Mouse (Mus musculus): Measurements from ENCODE around the gene Xndc1. TPM values are rescaled to one million over a fixed set of nuclear protein-coding genes. Genes with fewer than 3 reads are reported as not detected.

Xndc1 gene
- polyA plus RNA-seq, 1 experiment from 2014 or later = 21.6 TPM

DNA sequence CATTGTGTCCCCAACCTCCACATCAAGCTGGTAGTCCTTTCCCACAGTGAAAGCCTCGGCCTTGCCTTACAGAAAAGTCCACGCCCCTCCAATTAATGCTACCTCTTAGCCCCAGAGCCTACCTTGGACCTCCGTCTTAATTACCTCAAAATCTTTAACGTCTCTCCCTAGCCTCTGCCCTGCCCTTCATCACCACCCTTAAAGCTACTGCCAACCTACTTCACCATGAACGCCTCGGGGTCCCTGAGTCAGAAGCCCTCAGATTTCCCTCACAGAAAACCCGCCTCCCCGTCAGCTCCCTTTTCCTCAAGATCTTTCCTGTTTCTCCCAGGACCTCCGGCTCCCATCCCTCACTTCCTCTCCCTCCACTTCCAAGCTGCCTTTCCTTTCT lies 661 bp upstream of the Xndc1 start:
- Histone ChIP-seq H3K27ac (ENCODE audit: low read length) (peak overlapping the region; percentile 86), H3K9me3 (replicated peaks; ENCODE audit: control insufficient read depth, low read length) (no peaks in the 10 kb centered on the region), H3K9ac (ENCODE audit: low read length) (peak overlapping the region; percentile 72), H3K27me3 (ENCODE audit: control insufficient read depth, insufficient read depth, low read length) (no peaks in the 10 kb centered on the region), H3K4me3 (ENCODE audit: low read length) (peak overlapping the region; percentile 64), H3K4me2 (ENCODE audit: low read depth, low read length) (peak overlapping the region; percentile 75), H3K36me3 (ENCODE audit: control insufficient read depth, insufficient read depth) (peaks cover 3% of the 10 kb centered on the region; the same call in 1 of the 2 replicates), H3K4me1 (ENCODE audit: control insufficient read depth, insufficient read depth, low read length) (peaks cover 12% of the 10 kb centered on the region)
- 0% methylated on average over 9 of the region's 9 CpGs for WGBS
- peak; percentile 3; the same call in 1 of the 2 replicates for ATAC-seq (replicated peaks; ENCODE audit: extremely low read depth, insufficient read depth, low FRiP score)

DNA sequence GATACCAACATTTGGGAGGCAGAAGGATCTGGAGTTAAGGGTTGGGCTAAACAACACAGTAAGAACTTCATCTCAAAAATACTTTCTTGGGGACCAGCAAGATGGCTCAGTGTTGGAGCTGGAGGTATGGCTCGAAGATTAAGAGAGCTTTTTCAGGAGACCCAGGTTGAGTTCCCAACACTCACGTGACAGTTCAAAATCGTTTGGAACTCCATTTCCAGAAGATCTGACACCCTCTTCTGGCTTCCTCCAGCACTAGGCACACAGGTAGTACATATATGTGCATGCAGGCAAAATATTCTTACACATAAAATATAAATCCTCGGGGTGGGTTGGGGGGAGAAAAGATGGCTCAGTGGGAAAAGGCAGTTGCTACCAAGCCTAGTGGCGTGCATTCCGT lies 1.1 kb downstream of the Xndc1 start:
- peak overlapping the region; percentile 64 for H3K4me3 ChIP-seq (ENCODE audit: low read length)
- H3K36me3 ChIP-seq (ENCODE audit: control insufficient read depth, insufficient read depth) = peaks cover 6% of the 10 kb centered on the region; the same call in 1 of the 2 replicates
- H3K9me3 ChIP-seq (replicated peaks; ENCODE audit: control insufficient read depth, low read length) = no peaks in the 10 kb centered on the region
- no peaks in the 10 kb centered on the region for H3K27me3 ChIP-seq (ENCODE audit: control insufficient read depth, insufficient read depth, low read length)
- H3K4me1 ChIP-seq (ENCODE audit: control insufficient read depth, insufficient read depth, low read length) = peaks cover 12% of the 10 kb centered on the region
- peak overlapping the region; percentile 75 for H3K4me2 ChIP-seq (ENCODE audit: low read depth, low read length)
- H3K27ac ChIP-seq (ENCODE audit: low read length) = no peak overlapping the region
- peak overlapping the region; percentile 72 for H3K9ac ChIP-seq (ENCODE audit: low read length)
- WGBS = 66% methylated on average over 6 of the region's 6 CpGs
- no peak for ATAC-seq (replicated peaks; ENCODE audit: extremely low read depth, insufficient read depth, low FRiP score)

DNA sequence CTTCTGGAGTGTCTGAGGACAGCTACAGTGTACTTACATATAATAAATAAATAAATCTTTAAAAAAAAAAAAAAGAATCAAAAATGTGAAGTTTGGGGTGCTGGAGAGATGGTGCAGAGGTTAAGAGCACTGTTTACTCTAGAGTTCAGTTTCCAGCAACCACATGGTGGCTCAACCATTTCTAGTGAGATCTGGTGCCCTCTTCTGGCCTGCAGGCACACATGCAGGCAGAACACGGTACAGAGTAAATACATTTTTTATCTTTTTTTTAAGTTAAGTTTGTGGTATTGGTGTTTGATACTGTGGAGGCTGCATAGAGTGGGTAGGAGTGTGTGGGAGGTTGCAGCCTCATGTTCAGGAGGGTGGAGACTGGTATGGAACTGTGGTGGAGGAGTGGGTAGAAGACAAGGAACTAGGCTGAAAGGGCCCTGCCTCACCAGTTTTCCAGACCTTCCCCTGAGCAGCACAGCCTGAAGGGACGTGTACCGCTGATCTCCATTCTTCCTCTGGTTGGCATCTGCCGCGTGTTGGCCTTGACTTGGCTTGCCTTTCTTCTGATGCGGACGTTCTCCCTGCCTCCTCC lies 11.5 kb downstream of the Xndc1 start:
- Histone ChIP-seq H3K9ac (ENCODE audit: low read length) (no peak overlapping the region), H3K4me2 (ENCODE audit: low read depth, low read length) (no peak overlapping the region), H3K9me3 (replicated peaks; ENCODE audit: control insufficient read depth, low read length) (no peaks in the 10 kb centered on the region), H3K36me3 (ENCODE audit: control insufficient read depth, insufficient read depth) (peaks cover 67% of the 10 kb centered on the region), H3K27me3 (ENCODE audit: control insufficient read depth, insufficient read depth, low read length) (no peaks in the 10 kb centered on the region), H3K4me1 (ENCODE audit: control insufficient read depth, insufficient read depth, low read length) (no peaks in the 10 kb centered on the region), H3K4me3 (ENCODE audit: low read length) (no peak overlapping the region), H3K27ac (ENCODE audit: low read length) (no peak overlapping the region)
- ATAC-seq (replicated peaks; ENCODE audit: extremely low read depth, insufficient read depth, low FRiP score) = no peak
- WGBS = 76% methylated on average over 6 of the region's 7 CpGs

DNA sequence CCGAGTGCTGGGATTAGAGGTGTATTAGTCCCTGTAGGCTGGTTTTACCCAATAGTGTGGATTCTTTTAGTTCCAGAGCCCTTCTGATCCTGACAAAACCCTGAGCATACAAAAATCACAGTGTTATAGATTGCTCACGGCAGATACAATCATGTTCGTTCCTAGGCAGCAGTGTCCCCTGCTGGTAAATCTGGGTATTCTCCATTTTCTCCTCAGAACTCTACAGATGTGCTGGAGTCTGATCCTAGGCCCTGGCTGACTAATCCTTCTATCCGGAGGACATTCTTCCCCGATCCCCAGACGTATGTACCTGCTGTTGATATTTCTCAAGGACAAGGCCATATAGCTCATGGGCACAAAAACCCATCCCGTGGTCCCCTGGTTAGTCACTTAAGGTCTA lies 13.2 kb downstream of the Xndc1 start:
- H3K9ac ChIP-seq (ENCODE audit: low read length) = no peak overlapping the region
- no peak overlapping the region for H3K4me2 ChIP-seq (ENCODE audit: low read depth, low read length)
- no peaks in the 10 kb centered on the region for H3K9me3 ChIP-seq (replicated peaks; ENCODE audit: control insufficient read depth, low read length)
- no peak overlapping the region for H3K27ac ChIP-seq (ENCODE audit: low read length)
- no peak overlapping the region for H3K4me3 ChIP-seq (ENCODE audit: low read length)
- H3K4me1 ChIP-seq (ENCODE audit: control insufficient read depth, insufficient read depth, low read length) = no peaks in the 10 kb centered on the region
- no peaks in the 10 kb centered on the region for H3K27me3 ChIP-seq (ENCODE audit: control insufficient read depth, insufficient read depth, low read length)
- ATAC-seq (replicated peaks; ENCODE audit: extremely low read depth, insufficient read depth, low FRiP score) = no peak
- H3K36me3 ChIP-seq (ENCODE audit: control insufficient read depth, insufficient read depth) = peaks cover 60% of the 10 kb centered on the region
- 76% methylated on average over 7 of the region's 7 CpGs for WGBS

DNA sequence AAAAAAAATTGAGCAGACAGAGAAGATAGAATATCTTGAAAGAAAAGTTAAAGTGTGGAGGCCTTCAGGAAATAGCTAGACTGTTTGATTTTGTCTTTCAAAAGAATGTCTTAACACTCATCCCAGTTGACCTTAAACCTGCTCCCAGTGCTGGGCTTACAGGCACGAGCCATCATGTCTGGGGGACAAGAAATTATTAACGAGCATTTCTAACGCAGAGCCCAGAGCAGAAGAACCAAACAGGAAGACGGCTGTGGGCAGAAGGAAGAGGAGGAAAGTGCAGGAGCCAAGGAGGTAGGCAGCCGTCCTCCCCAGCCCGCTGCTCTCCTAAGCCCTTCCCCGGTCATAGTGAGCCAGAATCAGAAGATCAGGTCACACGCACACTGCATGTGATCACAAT lies 15.0 kb downstream of the Xndc1 start:
- WGBS = 87% methylated on average over 8 of the region's 8 CpGs
- Histone ChIP-seq H3K4me3 (ENCODE audit: low read length) (no peak overlapping the region), H3K4me2 (ENCODE audit: low read depth, low read length) (no peak overlapping the region), H3K27me3 (ENCODE audit: control insufficient read depth, insufficient read depth, low read length) (no peaks in the 10 kb centered on the region), H3K36me3 (ENCODE audit: control insufficient read depth, insufficient read depth) (peaks cover 51% of the 10 kb centered on the region), H3K27ac (ENCODE audit: low read length) (no peak overlapping the region), H3K4me1 (ENCODE audit: control insufficient read depth, insufficient read depth, low read length) (no peaks in the 10 kb centered on the region), H3K9ac (ENCODE audit: low read length) (no peak overlapping the region), H3K9me3 (replicated peaks; ENCODE audit: control insufficient read depth, low read length) (no peaks in the 10 kb centered on the region)
- ATAC-seq (replicated peaks; ENCODE audit: extremely low read depth, insufficient read depth, low FRiP score) = no peak

DNA sequence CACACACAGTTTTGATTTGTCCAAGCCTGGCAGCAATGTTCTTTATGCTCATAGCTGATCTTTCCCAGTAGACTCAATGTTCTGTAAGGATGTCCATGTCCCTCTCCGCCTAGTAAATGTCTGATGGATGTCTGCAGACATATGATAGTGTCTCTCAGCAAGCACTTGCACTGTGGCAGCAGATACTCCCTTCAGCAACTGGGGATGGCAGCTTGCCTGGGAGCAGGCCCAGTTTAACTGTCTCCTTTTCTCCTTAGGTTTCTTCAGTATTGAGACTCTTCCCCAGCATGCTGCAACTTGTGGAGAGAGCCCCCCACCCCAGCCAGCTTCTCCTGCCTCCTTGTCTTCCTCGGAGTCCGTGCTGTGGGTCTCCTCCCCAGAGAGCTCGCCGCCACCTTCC lies 16.5 kb downstream of the Xndc1 start:
- Histone ChIP-seq H3K27ac (ENCODE audit: low read length) (no peak overlapping the region), H3K27me3 (ENCODE audit: control insufficient read depth, insufficient read depth, low read length) (no peaks in the 10 kb centered on the region), H3K36me3 (ENCODE audit: control insufficient read depth, insufficient read depth) (peaks cover 41% of the 10 kb centered on the region), H3K9me3 (replicated peaks; ENCODE audit: control insufficient read depth, low read length) (no peaks in the 10 kb centered on the region), H3K4me2 (ENCODE audit: low read depth, low read length) (no peak overlapping the region), H3K4me3 (ENCODE audit: low read length) (no peak overlapping the region), H3K4me1 (ENCODE audit: control insufficient read depth, insufficient read depth, low read length) (no peaks in the 10 kb centered on the region), H3K9ac (ENCODE audit: low read length) (no peak overlapping the region)
- WGBS = 89% methylated on average over 5 of the region's 5 CpGs
- no peak for ATAC-seq (replicated peaks; ENCODE audit: extremely low read depth, insufficient read depth, low FRiP score)

DNA sequence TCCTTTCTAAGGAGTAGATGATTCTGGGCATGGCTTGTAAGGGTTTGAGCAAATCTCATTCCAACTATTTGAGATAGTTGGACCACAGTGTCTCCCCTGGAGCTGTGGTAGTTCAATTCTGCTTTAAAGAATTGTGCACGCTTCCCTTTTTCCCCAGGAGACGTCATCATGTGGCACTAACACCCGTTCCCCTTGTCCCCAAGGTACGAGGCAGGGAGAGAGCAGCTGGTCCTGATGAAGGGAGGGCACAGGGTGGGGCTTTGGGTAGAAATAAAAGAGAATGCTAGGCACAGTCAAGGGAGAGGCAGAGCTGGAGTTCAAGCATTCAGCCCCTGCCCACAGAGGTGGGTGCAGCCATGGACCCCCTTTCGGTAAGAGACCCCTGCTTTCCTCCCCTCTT lies 17.5 kb downstream of the Xndc1 start, which contains the start of gene Trpc2:
Gene Trpc2, plus strand, starts transcription at position 301 of the 400 bp plus-strand sequence.
- ATAC-seq (replicated peaks; ENCODE audit: extremely low read depth, insufficient read depth, low FRiP score) = no peak
- peaks cover 31% of the 10 kb centered on the region for H3K36me3 ChIP-seq (ENCODE audit: control insufficient read depth, insufficient read depth)
- H3K4me3 ChIP-seq (ENCODE audit: low read length) = no peak within 1 kb of the TSS
- no peaks in the 10 kb centered on the region for H3K4me1 ChIP-seq (ENCODE audit: control insufficient read depth, insufficient read depth, low read length)
- H3K9ac ChIP-seq (ENCODE audit: low read length) = no peak within 1 kb of the TSS
- 84% methylated on average over 5 of the region's 5 CpGs for WGBS
- H3K27ac ChIP-seq (ENCODE audit: low read length) = no peak within 1 kb of the TSS
- no peaks in the 10 kb centered on the region for H3K9me3 ChIP-seq (replicated peaks; ENCODE audit: control insufficient read depth, low read length)
- H3K27me3 ChIP-seq (ENCODE audit: control insufficient read depth, insufficient read depth, low read length) = no peaks in the 10 kb centered on the region
- H3K4me2 ChIP-seq (ENCODE audit: low read depth, low read length) = no peak within 1 kb of the TSS

DNA sequence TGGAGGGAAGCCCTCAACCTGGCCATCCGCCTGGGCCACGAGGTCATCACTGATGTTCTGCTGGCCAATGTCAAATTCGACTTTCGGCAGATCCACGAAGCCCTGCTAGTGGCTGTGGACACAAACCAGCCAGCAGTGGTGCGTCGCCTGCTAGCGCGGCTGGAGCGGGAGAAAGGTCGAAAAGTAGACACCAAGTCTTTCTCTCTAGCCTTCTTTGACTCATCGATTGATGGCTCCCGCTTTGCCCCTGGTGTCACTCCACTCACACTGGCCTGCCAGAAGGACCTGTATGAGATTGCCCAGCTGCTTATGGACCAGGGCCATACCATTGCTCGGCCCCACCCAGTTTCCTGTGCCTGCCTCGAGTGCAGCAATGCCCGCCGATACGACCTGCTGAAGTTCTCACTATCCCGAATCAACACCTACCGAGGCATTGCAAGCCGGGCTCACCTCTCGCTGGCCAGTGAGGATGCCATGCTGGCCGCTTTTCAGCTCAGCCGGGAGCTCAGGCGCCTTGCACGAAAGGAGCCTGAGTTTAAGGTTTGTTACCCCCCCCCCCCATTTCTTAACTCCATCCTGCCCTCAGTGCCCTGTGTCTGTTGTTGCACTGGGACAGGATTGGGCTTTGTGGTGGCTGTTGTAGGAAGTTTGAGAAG lies 18.9 kb downstream of the Xndc1 start:
- WGBS = 78% methylated on average over 26 of the region's 26 CpGs
- Histone ChIP-seq H3K4me2 (ENCODE audit: low read depth, low read length) (no peak overlapping the region), H3K36me3 (ENCODE audit: control insufficient read depth, insufficient read depth) (peaks cover 26% of the 10 kb centered on the region), H3K9ac (ENCODE audit: low read length) (no peak overlapping the region), H3K4me3 (ENCODE audit: low read length) (no peak overlapping the region), H3K9me3 (replicated peaks; ENCODE audit: control insufficient read depth, low read length) (no peaks in the 10 kb centered on the region), H3K27ac (ENCODE audit: low read length) (no peak overlapping the region), H3K4me1 (ENCODE audit: control insufficient read depth, insufficient read depth, low read length) (no peaks in the 10 kb centered on the region), H3K27me3 (ENCODE audit: control insufficient read depth, insufficient read depth, low read length) (no peaks in the 10 kb centered on the region)
- no peak for ATAC-seq (replicated peaks; ENCODE audit: extremely low read depth, insufficient read depth, low FRiP score)

DNA sequence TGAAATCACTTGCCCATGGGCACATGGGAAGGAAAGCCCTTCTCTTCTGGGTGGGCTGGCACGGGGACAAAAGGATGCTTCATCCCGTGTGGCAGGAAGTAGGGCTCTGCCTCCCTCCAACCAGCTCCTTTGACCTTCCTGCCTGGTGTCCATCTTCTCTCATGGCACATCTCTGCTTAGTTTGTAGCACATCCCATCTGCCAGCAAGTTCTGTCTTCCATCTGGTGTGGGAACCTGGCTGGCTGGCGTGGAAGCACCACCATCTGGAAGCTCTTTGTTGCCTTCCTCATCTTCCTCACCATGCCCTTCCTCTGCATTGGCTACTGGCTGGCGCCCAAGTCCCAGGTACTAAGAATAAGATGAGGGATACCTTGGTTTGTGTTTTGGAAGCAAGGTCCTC lies 22.0 kb downstream of the Xndc1 start:
- Histone ChIP-seq H3K9me3 (replicated peaks; ENCODE audit: control insufficient read depth, low read length) (no peaks in the 10 kb centered on the region; the same call in 1 of the 2 replicates), H3K4me1 (ENCODE audit: control insufficient read depth, insufficient read depth, low read length) (no peaks in the 10 kb centered on the region), H3K4me3 (ENCODE audit: low read length) (no peak overlapping the region), H3K4me2 (ENCODE audit: low read depth, low read length) (no peak overlapping the region), H3K27me3 (ENCODE audit: control insufficient read depth, insufficient read depth, low read length) (no peaks in the 10 kb centered on the region), H3K36me3 (ENCODE audit: control insufficient read depth, insufficient read depth) (peaks cover 9% of the 10 kb centered on the region), H3K27ac (ENCODE audit: low read length) (no peak overlapping the region), H3K9ac (ENCODE audit: low read length) (no peak overlapping the region)
- 94% methylated on average over 4 of the region's 4 CpGs for WGBS
- no peak for ATAC-seq (replicated peaks; ENCODE audit: extremely low read depth, insufficient read depth, low FRiP score)

Measured in heart, embryonic 16.5 days (tissue).